Mouse (Mus musculus) liver, embryonic 14.5 days (tissue): ENCODE results near the gene Sinhcaf. TPM values are rescaled to one million over a fixed set of nuclear protein-coding genes. Genes with fewer than 3 reads are reported as not detected.

ENCODE experiments used
- ATAC-seq: fragments of 200-750 bp; cut with Nextera tagmentation; 2 replicates; pipeline ENCODE4 v1.8.0; 2017; ENCODE audit warnings: moderate number of reproducible peaks, mild to moderate bottlenecking, moderate library complexity; ENCODE audit not compliant: insufficient read depth
- DNase-seq, 3 experiments: peaks; one replicate each; pipeline ENCODE4 v3.0.0-alpha.2; 2012 to 2013; ENCODE audit warnings: low read depth in 3 of 3, low spot score in 3 of 3
- H3K27ac ChIP-seq: fragments of 300-500 bp; sonication (generic); 2 replicates; pipeline ENCODE4 v1.5.1; 2014; ENCODE audit warnings: moderate library complexity, mild to moderate bottlenecking, control low read depth, inconsistent platforms
- H3K27me3 ChIP-seq: fragments of 300-500 bp; sonication (generic); 2 replicates; pipeline ENCODE4 v1.6.1; 2014; ENCODE audit warnings: mild to moderate bottlenecking, low read length, moderate library complexity; ENCODE audit not compliant: control insufficient read depth, insufficient read depth
- H3K36me3 ChIP-seq: fragments of 300-500 bp; sonication (generic); replicated peaks from 2 replicates; pipeline ENCODE4 v1.6.1; 2014; ENCODE audit warnings: low read depth; ENCODE audit not compliant: control insufficient read depth, insufficient read depth
- H3K4me1 ChIP-seq, 2 experiments: fragments of 200-500 bp in 1 of 2; fragments of 300-500 bp in 1 of 2; sonication (generic) in 1 of 2; replicated peaks; 2 replicates each; pipeline ENCODE4 v1.6.1; 2012 to 2014; ENCODE audit warnings: antibody characterized with exemption in 1 of 2, inconsistent platforms in 1 of 2, low read length in 1 of 2; ENCODE audit not compliant: control insufficient read depth in 2 of 2, insufficient read depth in 2 of 2
- H3K4me2 ChIP-seq: fragments of 300-500 bp; sonication (generic); 2 replicates; pipeline ENCODE4 v1.6.1; 2014; ENCODE audit warnings: low read depth, mild to moderate bottlenecking, control low read depth, moderate library complexity
- H3K4me3 ChIP-seq, 2 experiments: fragments of 200-500 bp in 1 of 2; fragments of 300-500 bp in 1 of 2; sonication (generic) in 1 of 2; 2 replicates each; pipeline ENCODE4 v1.5.1; 2012 to 2014; ENCODE audit warnings: low read depth in 2 of 2, low read length in 2 of 2, mild to moderate bottlenecking in 2 of 2, control low read depth in 1 of 2, inconsistent platforms in 1 of 2, moderate library complexity in 1 of 2; ENCODE audit not compliant: insufficient read depth in 1 of 2
- H3K9ac ChIP-seq: fragments of 300-500 bp; sonication (generic); replicated peaks from 2 replicates; pipeline ENCODE4 v1.6.1; 2014; ENCODE audit warnings: mild to moderate bottlenecking, control low read depth, moderate library complexity
- H3K9me3 ChIP-seq: fragments of 300-500 bp; sonication (generic); 2 replicates; pipeline ENCODE4 v1.6.1; 2016; ENCODE audit warnings: low read length, mixed read lengths; ENCODE audit not compliant: control insufficient read depth
- CTCF ChIP-seq: IDR thresholded peaks from 2 replicates; pipeline ENCODE4 v1.5.1; 2016; ENCODE audit warnings: antibody characterized with exemption, low read depth, control low read depth
- EP300 ChIP-seq: IDR thresholded peaks from 2 replicates; pipeline ENCODE4 v1.6.1; 2016; ENCODE audit warnings: antibody characterized with exemption, low read depth
- WGBS: fragments of 180-500 bp; shearing (Covaris S2); extraction: QIAGEN DNeasy Blood & Tissue Kit; methylation state at CpG from one replicate; pipeline ENCODE4 v1.1.7; 2014; ENCODE audit not compliant: insufficient replicate concordance; 5-methylcytosine and 5-hydroxymethylcytosine counted together
- polyA plus RNA-seq, 2 experiments: library from polyadenylated mRNA; depleted of rRNA in 1 of 2; stranded (reverse) in 1 of 2; unstranded in 1 of 2; fragments of >200 nt; fragmentation: Nextera tagmentation in 1 of 2; extraction: Ambion mirVana in 1 of 2; gene quantifications; 2 replicates each; pipeline versions ENCODE4 v1.2.1 to v1.2.3; 2012 to 2014

The Sinhcaf gene
- 5.1 and 7.5 TPM in 2 replicates for polyA plus RNA-seq (2012; rRNA removed)
- polyA plus RNA-seq (2014; fragmentation: Nextera tagmentation; extraction: Ambion mirVana), result 15.1 and 16.6 TPM in 2 replicates

GRCm38 (mm10) chr6:148946409-148946742 lies at the start of gene Sinhcaf:
Gene Sinhcaf (minus strand): TSS chr6:148946467.
- Histone ChIP-seq H3K4me3 (peak within 1 kb of the TSS; percentile 87 to 88), H3K4me2 (peak within 1 kb of the TSS; percentile 99), H3K4me1 (peaks cover 5 to 17% of the 10 kb centered on the region in 2 experiments; a peak in 3 of 4 replicates), H3K9me3 (no peaks in the 10 kb centered on the region), H3K27me3 (no peaks in the 10 kb centered on the region), H3K36me3 (peaks cover 2% of the 10 kb centered on the region), H3K9ac (peak within 1 kb of the TSS; percentile 93), H3K27ac (peak within 1 kb of the TSS; percentile 81)
- no peak for TF ChIP-seq EP300
- TF ChIP-seq CTCF, result no peak
- WGBS, result under 1% methylated on average over 47 of the region's 47 CpGs
- peak; percentile 94 to 96 (median 95) for DNase-seq
- peak; percentile 84 for ATAC-seq

DNA sequence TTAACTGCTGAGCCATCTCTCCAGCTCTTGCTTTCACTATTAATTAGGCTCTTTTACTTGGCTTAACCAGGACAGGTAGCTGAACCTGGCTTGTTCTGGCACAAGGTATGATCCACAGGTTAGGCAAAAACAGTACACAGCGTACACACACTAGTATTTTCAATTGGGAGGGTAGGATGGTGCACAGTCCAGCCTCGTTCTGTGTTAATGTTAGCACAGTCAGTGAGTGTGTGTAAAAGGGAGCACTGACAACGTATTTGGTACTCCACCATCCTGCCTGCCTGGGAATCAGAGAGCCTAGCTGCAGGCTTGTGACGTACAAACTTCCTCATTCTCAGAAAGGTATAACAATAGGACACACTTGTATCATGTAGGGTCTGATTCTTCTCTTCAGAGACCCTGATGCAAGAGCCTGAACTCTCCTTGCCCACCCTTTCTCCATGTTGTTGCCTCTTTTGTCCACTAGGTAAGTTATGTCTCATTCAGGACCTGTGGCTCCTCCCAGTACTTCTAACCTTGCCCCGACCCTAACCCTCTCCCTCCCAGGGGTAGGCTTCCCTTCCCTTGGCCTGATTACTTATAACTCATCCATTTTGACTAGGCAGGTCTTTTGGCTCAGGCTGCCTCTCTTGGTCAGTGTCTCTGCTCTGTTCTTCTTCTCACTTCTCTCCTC lies 48.2 kb upstream of the Sinhcaf start:
- no peaks in the 10 kb centered on the region for H3K27me3 ChIP-seq
- H3K9ac ChIP-seq, result no peak overlapping the region
- no peak for ATAC-seq
- no peak overlapping the region for H3K27ac ChIP-seq
- 41% methylated on average over 5 of the region's 5 CpGs for WGBS
- DNase-seq, result no peak
- no peaks in the 10 kb centered on the region for H3K36me3 ChIP-seq
- H3K4me1 ChIP-seq, result no peaks in the 10 kb centered on the region
- H3K4me3 ChIP-seq, result no peak overlapping the region
- H3K4me2 ChIP-seq, result no peak overlapping the region
- H3K9me3 ChIP-seq, result no peaks in the 10 kb centered on the region
- TF ChIP-seq CTCF (no peak), EP300 (no peak)

DNA sequence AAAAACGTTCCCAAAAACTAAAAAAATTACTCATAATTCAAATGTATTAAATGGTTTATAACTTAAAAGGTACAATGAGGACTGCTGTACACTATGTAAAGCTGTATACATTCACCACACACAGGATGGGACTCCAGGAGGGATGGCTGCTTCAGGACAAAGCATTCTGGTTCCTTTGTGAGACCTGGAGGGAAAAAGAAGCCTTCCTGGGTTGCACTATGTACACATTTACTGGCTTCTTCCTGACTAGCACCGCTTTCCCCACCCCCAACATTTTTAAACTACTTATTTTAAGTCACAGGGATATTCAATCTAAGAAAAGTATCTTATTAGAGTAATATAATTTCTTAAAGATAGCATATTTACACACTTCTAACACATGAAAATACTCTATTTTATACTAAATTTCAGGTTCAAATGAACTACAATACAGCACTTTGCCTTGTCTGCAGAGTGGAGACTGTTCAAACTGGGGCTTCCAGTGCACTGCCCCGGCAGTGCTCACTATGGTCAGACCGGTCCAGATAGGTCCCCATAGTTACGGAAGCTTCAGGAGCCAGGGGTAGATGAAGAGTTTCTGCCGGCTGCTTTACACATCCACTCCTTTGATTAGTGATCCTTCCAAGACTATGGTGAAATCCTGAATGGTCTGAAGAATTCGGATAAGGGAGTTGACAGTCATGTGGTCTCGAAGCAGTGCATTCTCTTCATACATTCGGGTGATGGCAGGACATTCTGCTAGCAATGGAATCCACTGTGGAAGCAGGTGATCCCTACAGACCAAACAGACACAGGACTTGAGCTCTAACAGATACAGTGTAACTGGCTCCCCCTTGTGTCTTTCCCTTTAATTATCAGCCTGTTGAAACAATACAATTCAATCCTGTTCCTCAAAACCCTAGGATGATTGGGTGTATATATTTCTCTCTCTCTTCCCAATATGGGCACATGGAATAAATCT lies 47.1 kb upstream of the Sinhcaf start:
- H3K36me3 ChIP-seq, result no peaks in the 10 kb centered on the region
- ATAC-seq (peak; percentile 36; the same call in 1 of the 2 replicates), DNase-seq (no peak)

DNA sequence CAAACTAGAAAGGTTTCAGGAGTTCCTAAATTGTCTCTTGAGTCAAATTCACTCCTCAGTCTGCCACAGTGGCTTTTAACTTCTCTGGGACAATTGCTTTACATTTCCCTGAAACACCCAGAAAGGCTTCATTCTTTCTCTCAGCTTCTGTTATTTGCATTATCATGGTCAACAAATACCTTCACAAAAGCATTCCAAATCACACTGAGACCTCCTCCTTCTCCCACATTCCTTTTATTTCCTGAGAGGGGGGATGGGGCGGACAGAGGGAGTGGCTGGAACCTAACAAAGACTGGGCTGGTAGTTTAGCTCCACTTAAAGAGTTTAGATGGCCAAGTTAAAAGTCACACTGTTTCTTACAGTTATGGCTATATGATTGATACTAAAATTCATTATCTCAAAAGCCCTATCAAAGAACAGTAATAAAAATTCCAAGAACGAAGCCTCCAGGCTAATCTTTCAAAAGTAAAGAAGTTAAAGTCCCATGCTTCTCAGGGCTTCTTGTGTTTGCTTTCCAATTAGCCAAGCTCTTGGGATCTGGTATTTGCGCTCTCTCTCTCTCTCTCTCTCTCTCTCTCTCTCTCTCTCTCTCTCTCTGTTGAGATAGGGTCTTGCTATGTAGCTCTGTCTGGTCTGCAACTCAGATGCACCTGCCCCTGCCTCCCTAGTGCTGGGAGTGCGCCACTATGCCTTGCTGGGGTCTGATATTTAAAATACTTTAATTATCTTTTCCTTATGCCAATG lies 46.3 kb upstream of the Sinhcaf start:
- Histone ChIP-seq H3K4me1 (no peaks in the 10 kb centered on the region), H3K9me3 (no peaks in the 10 kb centered on the region), H3K36me3 (no peaks in the 10 kb centered on the region), H3K9ac (no peak overlapping the region), H3K4me2 (no peak overlapping the region), H3K27ac (no peak overlapping the region), H3K4me3 (no peak overlapping the region), H3K27me3 (no peaks in the 10 kb centered on the region)
- TF ChIP-seq EP300 (no peak), CTCF (no peak)
- 60% methylated on average over 4 of the region's 4 CpGs for WGBS
- DNase-seq (no peak), ATAC-seq (no peak)

More for the DNA sequence above, 47.1 kb upstream of the Sinhcaf start:
- Histone ChIP-seq H3K4me2 (no peak overlapping the region), H3K4me1 (no peaks in the 10 kb centered on the region), H3K9me3 (no peaks in the 10 kb centered on the region), H3K27ac (no peak overlapping the region), H3K4me3 (no peak overlapping the region), H3K9ac (no peak overlapping the region), H3K27me3 (no peaks in the 10 kb centered on the region)
- peak; percentile 36; the same call in 1 of the 2 replicates for TF ChIP-seq CTCF
- TF ChIP-seq EP300, result no peak
- 34% methylated on average over 9 of the region's 9 CpGs for WGBS
